Mouse (Mus musculus) thymus, adult 18-20 months (tissue): ENCODE data around the gene Gm49450.
"Not testable (repeated sequence)": the region's sequence is repeated elsewhere in the genome, so short reads cannot be mapped to it uniquely, and the experiment has no call there.

Experiments
- DNase-seq, 2 experiments: peaks; one replicate each; pipeline ENCODE4 v3.0.0; 2022; ENCODE audit warnings: mixed read lengths in 2 of 2

Gm49450 gene

DNA sequence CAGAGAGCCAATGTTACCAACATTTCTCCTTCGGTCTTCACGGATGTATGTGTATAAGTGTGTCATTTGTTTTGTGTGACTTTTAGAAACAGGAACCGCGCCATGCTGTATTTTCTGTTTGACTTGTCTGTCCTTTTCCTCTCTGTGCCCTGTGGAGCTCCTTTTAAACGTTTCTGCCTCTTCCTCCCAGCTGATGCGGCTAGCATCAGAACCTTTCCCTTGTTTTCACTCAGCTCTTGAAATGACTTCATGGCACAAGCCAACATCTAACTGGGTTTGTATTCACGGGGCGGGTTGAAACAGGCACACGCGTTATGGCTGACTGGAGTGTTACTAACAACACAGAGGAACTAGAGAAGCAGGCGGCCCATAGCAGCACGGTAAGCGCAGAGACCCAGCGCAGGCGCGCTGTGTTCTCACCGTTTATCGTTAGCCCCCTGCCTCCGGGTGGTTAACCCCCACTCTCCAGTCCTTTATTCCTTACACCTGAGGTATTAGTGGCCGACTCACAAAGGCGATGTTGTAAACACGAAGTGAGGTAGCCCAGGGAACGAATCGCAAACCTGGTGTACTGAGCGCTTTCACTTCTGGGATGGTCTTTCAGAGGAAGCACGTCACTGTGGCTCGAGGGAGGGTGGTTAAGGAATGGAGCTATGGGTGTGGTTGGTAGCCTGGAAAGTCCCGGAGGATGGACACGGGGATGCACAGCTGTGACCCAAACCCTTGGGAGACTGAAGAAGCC, 32.1 kb upstream of the Gm49450 start:
- DNase-seq, result peak; percentile 56 to 70

DNA sequence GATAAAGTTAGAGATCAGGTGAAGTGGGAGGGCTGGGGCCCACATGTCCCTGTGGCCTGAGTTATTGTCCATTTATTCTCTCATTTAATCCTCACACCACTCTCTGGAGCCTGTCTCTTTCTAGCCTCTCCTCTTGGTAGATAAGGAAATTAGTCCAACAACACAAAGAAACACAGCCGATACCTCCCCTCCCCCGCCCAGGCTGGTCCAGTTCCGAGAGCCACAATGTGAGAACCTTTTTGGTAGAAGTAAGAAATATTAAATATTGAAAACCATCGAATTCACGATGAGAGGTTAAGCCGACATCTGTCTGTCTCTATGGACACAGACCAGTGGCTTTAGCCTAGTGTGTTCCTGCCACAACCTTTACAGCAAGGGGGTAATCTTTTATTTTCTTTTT, 31.3 kb upstream of the Gm49450 start:
- DNase-seq, result no peak

DNA sequence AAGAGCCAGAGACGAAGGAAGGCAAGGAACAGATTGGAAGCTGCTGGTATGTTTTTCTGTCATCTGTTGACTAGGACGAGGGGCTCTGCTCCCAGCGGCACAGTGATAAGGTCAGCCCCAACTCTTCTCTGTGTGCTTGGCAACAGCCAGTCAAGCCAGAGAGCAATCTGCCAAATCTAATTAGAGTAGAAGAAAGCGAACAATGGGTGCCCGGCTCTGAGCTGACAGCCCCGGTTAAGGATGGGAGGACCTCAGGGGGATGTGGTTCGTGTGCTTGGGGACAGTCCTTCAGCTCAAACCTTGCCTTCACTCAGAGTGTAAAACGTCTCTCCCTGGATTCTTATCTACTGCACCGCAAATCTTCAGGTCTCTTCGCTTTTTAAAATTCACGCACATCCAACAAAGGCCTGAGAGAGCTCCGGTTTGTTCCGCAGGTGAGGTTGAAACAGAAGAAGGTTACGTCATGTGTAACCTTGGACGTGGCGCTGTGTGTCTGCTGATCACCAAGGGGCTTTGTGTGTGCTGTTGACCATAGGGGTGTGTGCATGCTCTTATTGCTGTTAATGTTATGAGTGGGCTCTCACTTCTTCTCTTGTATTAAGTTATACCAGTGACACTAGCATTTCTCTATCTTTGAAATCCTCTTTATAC, 30.2 kb upstream of the Gm49450 start:
- no peak for DNase-seq

DNA sequence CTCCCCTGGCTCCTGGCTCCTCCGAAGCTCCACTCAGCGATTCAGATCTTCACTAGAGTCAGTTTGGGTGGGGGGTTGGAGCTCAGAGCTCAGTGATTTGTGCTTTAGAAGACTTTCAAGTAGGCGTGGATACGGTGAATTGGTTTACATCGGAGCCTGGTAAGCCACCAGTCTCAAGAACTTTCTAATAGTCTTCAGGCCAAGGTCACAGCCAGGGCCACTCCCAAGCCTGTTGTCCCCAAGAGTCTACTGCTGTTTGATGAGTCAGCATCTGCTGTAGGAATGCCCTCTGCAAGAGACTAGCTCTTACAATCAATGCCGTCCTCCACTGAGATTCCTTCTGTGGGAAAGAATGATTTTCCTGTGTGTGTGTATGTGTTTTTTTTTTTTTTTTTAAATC, 28.7 kb upstream of the Gm49450 start:
- DNase-seq, result no peak

DNA sequence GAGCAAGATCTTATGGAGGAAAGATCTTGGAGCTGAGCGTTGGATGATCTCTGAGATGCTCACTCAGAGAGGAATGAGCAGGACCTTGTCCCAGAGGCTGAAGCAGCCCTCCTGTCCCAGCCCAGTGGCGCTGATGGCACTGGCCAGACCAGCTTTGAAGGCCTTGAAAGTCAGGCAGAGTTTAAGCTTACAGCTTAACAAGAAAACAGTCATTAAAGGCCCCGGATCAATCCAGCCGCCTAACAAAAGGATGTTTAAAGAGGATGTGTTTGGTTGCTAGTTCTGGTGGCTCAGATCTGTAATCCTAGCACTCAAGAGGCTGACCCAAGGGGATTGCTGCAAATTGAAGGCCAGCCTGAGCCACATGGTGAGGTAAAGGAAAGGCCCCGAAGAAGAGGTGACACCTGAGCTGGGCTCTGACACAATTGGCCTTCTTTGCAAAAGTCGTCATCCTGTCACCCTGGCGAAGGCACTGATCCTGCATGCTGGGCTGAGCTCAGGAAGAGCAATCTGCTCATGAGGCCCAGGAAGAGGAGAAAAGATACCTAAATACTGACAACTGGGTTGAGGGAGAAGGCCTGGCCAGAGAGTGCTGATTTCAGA, 26.8 kb upstream of the Gm49450 start:
- no peak for DNase-seq

DNA sequence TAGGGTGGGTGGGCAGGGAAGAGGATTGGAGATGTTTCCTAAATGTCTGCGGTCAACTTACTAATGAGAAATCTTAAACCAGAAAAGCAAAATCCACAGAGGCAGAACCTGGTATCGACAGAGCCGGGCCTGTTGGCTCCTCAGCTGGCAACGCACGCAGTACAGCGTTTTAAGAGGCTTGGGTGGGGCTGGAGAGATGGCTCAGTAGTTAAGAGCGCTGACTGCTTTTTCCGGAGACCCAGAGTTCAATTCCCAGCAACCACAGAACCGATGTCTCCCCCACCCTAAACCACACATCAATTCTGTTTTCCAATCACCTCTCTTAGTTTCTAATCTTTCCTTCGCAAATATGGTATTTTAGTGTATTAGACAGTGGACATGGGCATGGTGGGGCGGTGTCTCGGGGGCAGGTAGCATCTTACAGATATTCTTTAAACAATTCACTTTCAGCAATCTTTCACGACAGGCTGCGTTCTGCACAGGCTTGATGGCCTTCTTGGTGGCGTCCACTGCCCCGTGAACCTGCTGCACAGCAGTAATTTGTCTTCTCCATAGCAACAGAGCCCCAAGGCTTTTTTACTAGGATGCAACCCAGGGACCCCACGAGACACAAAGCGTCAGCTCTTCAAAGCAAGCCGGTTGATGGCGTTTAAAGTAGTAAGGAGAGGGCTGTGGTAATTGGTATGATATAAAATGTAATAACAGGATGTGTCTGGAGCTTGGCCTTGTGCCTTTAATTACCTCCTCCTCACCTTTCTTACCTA, 25.2 kb upstream of the Gm49450 start:
- no peak for DNase-seq

DNA sequence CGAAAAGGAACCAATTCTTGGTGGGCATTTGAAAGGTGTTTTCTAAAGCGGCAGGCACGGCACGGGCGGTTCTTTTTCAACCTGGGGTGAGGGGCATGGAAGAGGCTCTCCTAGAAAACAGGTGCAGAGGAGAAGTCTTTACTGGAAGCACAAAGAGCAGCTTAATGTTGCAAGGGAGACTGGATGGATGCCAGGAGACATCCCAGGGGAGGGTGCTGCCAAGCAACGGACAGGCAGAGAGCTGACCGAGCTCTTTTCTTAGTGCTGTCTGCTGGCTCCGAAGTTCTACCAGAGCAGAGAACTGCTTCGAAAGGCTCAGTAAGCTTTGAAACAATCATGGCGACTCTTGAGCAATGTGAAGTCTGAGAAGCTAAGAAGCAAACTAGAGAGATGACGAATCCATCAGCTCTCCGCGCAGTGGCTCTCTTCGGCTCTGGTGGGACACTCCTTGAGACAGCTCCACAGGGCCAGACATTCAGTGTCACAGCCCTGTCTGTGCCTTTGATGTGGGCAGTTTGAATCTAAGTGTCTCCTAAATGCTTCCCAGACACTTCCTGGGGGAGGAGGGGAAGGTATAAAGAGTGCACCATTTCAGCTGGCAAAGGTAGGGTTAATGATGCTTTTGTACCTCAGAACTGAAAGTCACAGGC, 24.5 kb upstream of the Gm49450 start:
- DNase-seq, result no peak

DNA sequence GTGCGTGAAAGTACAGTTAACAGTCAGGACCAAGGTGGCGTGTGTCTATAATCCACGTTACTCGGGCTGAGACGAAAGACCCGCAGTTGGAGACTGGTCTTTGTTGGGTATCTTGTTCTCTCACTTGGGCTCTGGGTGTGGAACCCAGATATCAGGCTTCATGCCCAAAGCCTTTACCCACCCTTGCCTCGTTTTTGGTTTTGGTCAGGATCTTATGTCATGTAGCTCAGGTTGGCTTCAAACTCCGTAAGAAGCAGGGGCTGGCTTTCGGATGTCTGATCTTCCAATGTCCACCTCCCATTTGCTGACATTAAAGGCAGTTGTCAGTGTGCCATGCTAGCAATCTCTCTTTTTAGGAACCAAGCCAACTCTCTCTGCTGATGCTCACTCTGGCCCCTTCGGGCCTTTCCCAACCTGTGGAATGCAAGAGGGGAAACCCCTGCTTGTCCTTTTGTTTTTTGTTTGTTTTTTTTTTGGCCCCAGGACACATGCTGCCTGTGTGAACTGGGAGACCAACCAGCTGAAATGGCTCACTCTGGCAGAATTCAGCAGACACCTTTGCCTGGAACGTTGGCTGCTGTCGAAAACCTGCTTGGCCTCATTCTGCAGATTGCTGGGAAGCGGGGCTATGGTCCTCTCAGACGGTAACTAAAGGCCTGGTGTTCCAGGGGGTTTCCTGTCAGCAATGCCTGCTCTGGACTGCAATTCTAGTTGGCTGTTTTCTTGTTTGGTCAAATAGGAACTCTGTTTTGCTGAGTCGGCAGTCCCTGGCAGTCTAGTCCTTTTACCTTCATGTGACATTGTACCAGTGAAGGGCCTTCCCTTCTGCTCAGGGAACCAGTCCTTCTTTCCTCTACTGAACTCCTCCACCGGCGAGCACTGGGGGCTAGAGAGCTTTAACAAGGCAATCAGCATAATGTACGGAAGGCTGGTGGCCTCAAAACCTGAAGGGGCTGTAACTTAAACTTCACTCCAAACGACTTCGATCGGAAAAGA, 23.7 kb upstream of the Gm49450 start:
- no peak for DNase-seq

DNA sequence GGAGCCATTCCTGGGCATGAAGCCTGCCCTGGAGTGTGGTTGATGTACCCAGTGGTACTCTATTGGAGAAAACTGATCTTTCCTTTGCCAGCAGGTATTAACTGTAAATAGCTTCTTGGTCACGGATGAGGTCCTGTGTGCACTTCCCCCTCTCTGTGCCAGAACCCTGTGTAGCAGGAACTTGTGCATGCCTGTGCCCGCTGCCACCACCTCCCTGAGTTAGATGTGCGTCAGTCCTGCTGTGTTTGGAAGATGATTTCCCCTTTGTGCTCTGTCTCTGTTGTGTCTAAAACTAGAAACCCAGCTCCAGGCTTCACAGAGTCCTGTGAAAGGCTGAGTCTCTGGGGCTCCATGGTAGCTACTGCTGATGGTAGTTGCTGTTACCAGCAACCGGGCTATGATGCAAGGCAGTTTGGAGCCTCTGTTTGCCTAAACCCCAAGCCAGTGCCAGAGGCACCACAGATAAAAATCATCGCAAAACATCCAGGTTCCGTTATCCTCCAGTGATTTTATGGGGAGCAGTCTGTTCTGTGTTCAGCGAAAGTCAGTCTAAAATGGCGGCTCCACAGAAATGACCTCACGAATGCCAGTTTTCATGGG, 19.8 kb upstream of the Gm49450 start:
- DNase-seq, result no peak

DNA sequence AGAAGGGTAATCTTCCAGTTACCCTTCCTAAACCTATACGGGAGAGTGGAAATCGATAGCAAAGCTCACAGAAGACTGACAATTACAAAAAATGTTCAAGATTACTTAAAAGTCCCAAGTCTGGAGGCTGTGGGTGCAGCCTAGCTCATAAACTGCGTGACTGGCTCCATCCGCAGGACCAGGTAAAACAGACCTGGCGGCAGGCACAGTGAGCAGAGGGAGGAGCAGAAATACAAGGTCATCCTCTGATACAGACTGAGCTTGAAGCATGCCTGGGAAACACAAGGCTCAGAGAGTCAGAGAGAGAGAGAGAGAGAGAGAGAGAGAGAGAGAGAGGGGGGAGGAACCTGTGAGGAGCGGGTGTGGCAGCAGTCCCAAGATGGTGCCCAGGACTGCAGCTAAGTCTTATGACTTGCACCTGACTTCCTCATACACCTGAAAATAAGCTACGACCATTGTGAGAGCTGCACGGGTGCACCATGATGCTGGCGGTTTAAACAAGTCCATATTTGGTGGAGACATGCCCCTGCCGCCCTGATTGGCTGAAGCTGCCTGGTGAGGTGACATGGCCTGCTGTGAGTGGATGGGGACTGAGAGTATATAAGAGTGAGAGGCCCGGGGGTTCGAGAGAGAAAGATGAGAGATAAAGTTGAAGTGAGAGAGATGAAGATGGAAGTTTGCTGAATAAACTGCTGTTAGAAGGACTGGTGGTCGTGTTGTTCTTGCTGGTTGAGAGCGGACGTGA, 18.4 kb upstream of the Gm49450 start:
- not testable (repeated sequence) for DNase-seq

DNA sequence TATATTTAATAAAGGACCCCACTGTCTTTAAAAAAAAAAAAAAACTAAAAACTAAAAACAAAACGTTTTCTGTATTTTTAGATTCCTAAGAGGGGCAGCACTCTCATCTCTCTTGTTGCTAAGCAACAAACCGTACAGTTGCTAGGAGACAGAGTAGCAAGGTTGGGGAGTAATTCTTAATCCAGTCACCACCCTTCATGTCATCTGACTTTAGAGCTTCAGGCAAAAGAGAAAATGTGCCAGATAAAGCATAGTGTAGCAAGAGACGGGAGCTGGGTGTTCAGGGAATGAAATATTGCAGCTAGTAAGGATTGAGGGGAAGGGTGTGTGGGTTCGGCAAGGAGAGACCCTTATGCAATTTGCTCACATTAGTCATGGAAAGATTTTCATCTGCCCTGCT, 17.8 kb upstream of the Gm49450 start:
- DNase-seq, result no peak

DNA sequence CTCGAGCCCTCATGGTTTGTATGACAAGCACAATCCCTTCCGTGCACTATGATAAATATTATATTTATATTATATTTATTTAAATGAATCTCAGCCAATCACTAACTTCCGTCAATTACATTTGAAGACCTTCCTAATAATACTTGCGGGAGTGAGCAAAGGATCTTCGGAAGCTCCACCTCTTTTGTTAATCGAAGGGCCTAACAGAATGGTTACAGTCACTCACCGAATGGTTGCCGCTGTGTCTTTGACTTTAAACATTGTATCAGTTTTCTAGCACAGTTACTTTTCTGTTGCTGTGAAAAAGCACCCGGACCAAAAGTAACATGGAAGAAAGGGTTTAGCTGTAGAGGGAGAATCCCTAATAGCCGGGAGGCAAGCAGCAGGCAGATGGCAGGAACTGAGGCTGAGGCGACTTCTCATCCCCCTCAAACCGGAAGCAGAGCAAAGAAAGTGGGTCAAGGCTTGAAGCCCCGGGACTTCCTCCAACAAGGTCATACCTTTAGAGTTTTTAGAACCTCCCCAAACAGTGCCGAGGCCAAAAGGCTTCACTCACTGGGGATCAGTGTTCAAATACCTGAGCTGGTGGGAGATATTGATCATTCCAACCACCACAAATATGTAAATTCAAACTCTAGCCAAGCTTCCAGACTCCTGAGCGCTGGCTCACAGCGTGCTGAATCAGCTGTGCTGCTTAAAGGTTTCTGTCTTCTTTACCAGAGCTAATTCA, 16.2 kb upstream of the Gm49450 start:
- peak; percentile 32 to 69 for DNase-seq

DNA sequence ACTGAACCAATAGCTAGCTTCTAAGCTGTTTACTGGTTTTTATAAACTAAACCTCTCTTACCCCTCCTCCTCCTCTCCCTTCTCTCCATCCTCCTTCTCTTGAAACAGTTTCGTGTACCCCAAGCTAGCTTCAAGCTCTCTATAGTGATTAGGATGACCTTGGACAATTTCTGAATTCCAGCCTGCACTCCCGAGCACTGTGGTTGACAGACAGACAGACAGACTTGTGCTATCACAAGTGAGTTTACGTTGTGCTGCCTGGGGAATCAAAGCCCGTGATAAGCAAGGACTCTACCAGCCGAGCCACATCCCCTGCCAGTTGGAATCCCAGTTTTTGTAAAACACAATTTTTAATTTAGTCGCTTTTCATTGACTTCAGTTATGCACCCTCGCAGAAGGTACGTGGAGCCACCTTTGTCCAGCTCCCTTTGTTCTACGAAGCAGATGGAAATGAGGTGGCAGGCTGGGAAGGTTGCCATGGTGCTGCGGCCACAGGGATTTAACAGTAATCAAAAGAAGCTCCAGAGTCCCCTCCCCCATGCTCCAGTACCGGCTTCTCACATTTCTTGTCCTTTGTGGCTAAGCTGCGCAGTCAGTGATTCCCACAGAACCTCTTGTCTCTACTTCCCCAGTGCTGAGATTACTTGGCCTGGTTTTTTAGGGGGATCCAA, 15.5 kb upstream of the Gm49450 start:
- no peak for DNase-seq

DNA sequence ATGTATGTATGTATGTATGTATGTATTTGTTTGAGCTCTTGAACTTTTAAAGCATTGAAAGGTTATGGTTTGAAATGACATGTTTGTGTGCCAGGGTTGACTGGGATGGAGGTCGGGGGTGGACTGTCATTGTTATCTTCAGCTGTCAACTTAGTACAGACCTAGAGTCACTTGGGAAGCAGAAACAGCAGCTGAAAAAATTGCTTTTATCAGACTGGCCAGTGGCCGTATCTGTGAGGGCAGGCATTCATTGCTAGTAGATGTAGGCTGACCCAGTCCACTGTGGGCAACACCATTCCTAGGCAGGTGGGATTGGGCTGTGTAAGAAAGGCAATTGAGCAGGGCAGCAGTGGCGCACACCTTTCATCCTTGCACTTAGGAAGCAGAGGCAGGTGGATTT, 6.2 kb upstream of the Gm49450 start:
- DNase-seq, result no peak

DNA sequence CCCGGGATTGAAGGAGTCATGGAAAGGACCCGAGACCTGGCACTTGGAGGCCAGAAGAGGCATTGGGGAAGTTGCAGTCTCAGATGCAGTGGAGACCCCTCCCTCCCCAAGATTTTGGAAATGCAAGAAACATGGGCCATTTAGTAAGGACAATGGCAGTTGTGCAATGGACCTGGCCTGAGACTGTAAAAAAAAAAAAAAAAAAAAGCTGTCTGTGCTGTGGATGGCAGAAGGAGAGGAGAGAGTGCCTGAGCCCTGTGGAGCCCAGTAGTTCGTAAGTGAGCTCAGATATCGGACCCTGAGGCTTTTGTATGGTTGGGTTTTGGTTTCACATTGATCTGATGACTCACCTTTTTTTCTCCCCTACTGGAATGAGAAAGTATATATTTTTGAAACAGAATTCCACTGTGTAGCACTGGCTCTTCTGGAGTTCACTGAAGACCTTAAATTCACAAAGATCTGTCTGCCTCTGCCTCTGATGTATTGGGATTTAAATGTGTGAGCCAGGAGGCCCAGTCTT, 5.6 kb upstream of the Gm49450 start:
- no peak for DNase-seq

DNA sequence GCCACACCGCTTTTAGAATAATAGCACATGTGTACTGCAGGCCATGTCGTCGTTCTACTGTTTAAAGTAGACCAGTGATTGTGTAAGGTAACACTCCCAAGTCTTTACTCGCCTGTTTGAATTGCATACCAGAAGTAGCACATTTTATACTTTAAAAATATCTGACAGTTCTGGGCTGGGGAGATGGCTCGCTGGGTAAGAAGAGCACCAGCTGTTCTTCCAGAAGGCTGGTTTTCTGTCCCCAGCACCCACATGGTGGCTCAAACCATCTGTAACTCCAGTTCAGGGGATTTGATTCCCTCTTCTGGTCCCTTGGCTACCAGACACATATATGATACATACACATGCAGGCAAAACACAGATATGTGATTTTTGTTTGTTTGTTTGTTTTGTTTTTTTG, 4.1 kb upstream of the Gm49450 start:
- no peak for DNase-seq

DNA sequence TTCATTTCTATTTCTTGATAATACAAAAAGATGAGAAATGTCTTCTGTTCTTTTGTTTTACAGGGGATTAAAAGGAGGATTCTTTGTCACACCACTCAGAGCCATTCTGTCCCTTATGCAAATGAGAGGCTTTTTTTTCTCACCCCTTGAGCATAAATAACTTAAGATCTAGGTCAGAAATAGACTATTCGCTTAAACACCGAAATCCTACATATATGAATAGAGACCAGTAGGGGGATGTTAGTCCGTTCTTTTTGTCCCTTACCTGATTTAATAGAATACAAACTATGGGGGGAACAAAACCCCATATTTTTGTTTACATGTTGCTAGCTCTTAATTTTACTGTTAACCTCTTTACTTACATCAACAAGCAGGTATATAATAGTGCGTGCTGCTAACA, 2.6 kb upstream of the Gm49450 start:
- no peak for DNase-seq

DNA sequence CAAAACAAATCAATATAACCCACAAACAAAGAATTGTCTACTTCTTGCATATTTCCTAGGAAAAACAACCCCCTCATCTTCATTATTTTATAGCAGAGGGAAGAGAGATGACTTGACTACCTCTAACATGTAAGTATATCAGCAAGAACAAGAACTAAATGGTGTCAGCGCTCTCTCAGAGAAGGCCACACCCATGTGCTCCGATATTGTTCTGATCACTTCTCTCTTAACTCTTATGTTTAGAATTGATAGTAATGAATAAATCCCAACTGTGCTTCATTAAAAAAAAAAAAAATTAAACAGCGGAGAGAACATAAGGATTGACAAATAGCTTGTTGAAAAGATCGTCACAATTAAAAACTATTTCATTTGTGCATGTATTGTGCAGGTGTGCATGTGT, 2.0 kb upstream of the Gm49450 start:
- DNase-seq, result no peak
